Mouse (Mus musculus) G1E (cell line): ENCODE measurements at regions not wholly inside any gene's neighbourhood (a gene's known extent, or its start where the extent isn't known, plus 50 kb on each side); places are given as distances from the start of the nearest gene placed in this dataset.

ENCODE experiments used
- CTCF ChIP-seq: IDR thresholded peaks from 2 replicates; pipeline ENCODE4 v1.5.1; 2012; ENCODE audit warnings: low read depth, low read length, inconsistent platforms, mixed read lengths
- POLR2AphosphoS5 ChIP-seq: IDR thresholded peaks from 2 replicates; pipeline ENCODE4 v1.6.1; 2012; ENCODE audit warnings: low read depth, low read length, inconsistent platforms; ENCODE audit not compliant: insufficient replicate concordance

DNA sequence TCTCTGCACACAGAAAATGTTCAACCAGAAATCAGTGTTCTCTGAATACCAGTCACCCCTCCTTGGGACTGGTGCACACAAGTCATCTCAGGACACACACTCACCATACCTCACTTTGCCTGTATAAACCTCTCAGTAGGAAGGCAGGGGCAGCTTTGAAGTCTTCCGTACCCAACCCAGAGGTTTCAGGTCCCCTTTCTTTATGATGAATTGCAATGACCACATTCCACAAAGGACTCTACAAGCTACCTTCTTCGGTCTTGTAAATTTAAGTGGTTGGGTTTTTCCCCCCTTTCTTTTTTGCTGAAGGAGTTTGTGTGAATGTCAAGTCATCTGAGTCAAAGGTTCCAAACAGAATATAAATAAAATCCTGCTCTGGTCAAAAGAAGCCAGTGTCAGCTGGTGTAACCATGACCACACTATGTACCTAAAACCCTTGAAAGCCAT, 76.9 kb upstream of the Far2 start:
- TF ChIP-seq CTCF (no peak), POLR2AphosphoS5 (no peak)
